Mouse (Mus musculus) layer of hippocampus, postnatal 10 days (tissue): ENCODE measurements around the gene Gm12216. TPM values are rescaled to one million over a fixed set of nuclear protein-coding genes. Genes with fewer than 3 reads are reported as not detected.

Source experiments
- DNase-seq, 2 experiments: peaks; one replicate each; pipeline ENCODE4 v3.0.0; 2021; ENCODE audit warnings: low spot score in 2 of 2
- total RNA-seq, 2 experiments: library from RNA; stranded (reverse); gene quantifications; 2 replicates each; pipeline ENCODE4 v1.2.3; 2021

Gene Gm12216
- total RNA-seq, 2 experiments from 2014 or later = 1.4 to 3.6 TPM

- no peak for DNase-seq
Observed at GRCm38 (mm10) chr11:53821945-53822338, 37.1 kb downstream of the Gm12216 start.

DNA sequence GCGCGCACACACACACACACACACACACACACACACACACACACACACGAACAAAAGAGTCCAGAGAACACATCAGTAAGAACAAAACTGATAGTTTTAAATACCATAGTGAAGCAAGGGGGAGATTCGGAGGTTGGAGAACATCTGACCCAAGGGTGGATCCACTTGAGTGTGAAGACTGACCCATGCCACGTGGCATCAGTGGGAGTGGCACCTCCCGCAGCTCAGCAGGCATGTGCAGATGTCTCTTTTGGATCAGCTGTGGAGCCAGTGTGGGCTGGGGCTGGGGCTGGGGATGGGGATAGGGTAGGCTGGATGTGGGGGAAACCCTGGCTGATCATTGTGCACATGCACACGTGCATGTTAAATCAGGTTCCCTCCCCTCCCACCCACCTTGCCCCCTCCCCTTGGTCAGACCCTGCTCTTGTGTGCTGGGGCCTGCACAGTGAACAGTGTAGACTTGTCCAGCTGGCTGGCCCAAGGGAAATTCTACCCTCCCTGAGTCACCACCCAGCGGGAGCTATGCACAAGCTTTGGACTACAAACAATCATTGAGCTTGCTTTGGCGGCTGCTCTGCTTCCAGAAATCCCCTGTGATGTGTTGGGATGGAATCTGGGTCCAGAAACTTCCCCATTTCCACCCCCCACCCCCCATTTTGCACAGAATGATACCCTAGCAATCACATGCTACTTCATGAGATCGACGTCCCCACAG lies 37.7 kb downstream of the Gm12216 start:
- DNase-seq = no peak

DNA sequence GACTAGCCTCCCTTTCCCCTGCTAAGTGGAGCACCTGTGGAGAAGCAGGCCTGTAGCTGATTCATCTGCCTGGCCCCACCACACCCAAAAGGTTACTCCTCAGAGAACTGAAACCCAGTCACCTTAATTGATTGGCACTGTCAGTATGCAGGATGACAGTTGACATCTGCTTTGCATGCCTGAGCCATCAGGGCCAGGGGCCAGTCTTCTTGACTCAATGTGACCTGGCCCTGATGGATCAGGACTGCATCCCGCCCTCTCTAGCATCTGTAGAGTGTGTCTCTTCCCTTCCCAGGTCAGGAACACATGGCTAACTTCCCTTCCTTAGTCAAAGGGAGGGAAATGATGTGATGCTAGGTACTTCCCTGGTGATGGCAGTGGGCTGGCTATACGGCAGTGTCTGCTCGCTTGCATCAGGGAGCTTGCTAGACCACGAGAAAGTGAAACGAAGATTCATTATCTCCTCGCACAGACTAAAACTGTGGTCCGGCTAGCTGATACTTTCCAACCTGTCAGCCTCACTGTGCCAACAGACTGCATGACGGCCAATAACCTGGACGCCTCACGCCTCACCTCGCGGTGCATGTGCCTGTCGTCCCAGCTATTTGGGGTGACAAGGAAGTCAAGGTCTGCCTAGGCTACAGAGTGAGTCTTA lies 38.4 kb downstream of the Gm12216 start:
- no peak for DNase-seq

GRCm38 (mm10) chr11:53819511-53819910 lies 39.5 kb downstream of the Gm12216 start:
- no peak for DNase-seq

DNA sequence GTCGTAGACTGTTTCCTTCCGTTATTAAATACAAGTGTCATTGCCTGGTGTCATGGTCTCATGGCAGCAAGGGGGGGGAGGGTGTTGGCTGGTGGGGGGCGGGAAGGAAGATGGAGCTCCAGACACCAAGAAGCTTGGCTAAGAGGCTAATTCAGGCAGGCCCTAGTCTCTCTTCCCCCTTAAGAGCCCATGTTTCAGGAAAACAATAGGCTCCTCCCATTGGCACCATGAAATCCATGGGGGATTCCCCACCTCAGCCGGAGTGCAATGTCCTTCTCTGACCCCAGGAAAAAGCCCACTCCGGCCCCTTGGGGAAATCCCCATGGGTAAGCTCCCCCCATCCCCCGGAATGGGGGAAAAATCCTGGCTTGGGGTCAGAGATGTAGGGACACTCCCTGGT lies 40.3 kb downstream of the Gm12216 start:
- DNase-seq = no peak

GRCm38 (mm10) chr11:53816841-53817375 lies 42.1 kb downstream of the Gm12216 start:
- DNase-seq = no peak

DNA sequence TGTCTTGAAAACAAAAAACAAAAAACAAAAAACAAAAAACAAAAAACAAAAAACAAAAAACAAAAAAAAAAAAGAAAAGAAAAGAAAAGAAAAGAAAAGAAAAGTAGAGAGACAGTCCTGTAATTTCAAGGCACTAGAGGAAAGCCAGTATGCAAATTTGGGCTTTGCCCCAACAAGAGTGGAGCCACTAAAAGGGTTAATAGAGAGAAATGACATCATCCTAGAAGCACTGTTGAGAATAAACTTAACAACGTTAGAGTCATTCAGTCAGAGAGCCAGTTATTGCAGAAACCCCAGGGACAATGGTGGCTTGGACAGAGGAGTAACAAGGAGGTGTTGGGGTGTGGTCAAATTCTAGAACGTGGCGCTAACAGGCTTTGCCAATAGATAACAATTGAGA lies 44.2 kb downstream of the Gm12216 start:
- no peak for DNase-seq

- no peak for DNase-seq
Observed at GRCm38 (mm10) chr11:53813001-53813868, 45.8 kb downstream of the Gm12216 start.

- DNase-seq = no peak
Observed at GRCm38 (mm10) chr11:53811312-53811711, 47.7 kb downstream of the Gm12216 start.

GRCm38 (mm10) chr11:53810749-53811148 lies 48.3 kb downstream of the Gm12216 start:
- DNase-seq = no peak

GRCm38 (mm10) chr11:53810156-53810555 lies 48.9 kb downstream of the Gm12216 start:
- DNase-seq = no peak

- DNase-seq = no peak
Observed at GRCm38 (mm10) chr11:53809354-53809753, 49.7 kb downstream of the Gm12216 start.

DNA sequence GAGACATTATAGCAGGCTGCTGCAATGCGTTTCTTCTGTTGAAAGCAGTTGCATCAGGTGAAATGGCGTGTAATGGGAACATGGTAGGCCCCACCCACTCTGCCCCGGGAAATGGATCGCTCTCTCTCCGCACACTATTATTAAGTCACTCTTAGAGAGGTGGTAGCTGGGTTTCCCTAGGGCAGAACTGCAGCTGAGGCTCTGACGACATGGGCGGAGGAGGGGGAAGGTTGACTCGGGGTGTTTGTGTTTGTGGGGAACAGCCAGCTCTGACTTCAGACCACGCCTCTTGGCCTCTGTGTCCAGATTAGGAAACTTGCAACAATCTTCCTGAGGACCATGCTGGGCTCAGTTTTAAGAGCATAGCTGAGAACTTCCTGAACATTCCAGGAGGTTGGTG lies 53.3 kb downstream of the Gm12216 start:
- no peak for DNase-seq

DNA sequence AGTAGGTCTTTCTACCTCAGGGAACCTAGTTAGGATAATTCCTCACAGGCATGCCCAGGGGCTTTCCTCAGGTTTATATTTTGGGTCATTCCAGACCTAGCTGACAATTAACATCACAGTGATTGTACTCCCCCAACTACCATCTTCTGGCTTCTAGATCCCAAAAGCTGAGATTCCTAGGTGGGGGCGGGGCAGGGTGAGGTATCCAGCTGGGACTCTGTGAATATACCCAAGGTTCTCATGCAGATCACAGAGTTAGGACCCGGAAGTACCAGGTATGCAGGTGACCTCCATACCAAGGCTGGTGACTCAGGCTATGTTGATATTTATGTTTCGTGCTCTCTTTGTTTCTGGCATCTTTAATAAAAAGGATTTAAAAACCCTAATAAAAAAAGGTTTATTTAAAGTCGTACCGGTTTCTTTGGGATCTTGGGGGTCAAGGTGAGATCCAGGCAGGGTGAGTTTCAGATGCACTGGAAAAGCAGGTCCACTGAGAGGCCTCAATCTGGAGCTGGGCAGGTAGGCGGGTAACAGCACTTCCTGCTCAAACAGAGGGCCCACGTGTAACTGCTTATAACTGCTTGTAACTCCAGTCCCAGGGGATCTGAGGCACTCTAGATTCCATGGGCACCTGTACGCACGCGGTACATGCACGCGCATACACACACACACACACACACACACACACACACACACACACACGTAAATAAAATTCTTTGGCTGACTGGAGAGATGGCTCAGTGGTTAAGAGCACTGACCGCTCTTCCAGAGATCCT lies 54.3 kb downstream of the Gm12216 start:
- DNase-seq = no peak

GRCm38 (mm10) chr11:53803494-53803893 lies 55.6 kb downstream of the Gm12216 start:
- no peak for DNase-seq

GRCm38 (mm10) chr11:53803093-53803492 lies 56.0 kb downstream of the Gm12216 start:
- no peak for DNase-seq

- DNase-seq = no peak
Observed at GRCm38 (mm10) chr11:53800975-53801374, 58.1 kb downstream of the Gm12216 start.

- no peak for DNase-seq
Observed at GRCm38 (mm10) chr11:53800036-53800435, 59.0 kb downstream of the Gm12216 start.

DNA sequence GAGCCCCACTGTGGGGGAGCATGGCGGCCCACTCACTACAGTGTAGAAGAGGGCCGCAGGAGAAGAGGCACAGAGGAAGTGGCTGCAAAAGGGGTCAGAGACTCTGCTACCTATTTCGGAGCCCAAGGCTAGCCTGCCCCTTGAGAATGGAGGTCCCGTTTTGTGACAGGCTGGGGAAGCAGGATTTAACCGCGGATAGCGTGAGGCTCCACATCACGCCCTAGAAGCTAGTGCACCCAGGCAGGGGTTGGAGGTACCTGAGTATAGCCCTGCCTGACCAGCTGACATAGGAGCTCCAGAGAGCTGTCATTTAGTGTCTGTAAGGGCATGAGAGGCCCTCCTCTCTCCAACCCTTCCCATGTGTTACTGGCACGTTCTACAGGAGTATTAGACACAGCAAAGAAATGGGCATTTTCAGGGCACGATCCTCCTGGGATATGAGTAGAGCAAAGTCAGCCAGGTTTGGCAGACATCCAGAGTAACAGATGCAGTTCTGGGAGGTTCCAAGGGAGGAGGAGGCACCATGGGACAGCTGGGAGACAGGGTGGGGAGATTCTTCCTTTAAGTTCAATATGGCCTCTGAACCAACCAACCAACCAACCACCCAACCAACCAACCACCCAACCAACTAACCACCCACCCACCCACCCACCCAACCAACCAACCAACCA lies 60.9 kb downstream of the Gm12216 start:
- DNase-seq = no peak

- no peak for DNase-seq
Observed at GRCm38 (mm10) chr11:53797386-53797920, 61.6 kb downstream of the Gm12216 start.
